Mouse (Mus musculus) embryonic facial prominence, embryonic 12.5 days (tissue): ENCODE data around the gene Gm36210. TPM values are rescaled to one million over a fixed set of nuclear protein-coding genes. Genes with fewer than 3 reads are reported as not detected.
"Not testable (repeated sequence)": the region's sequence is repeated elsewhere in the genome, so short reads cannot be mapped to it uniquely, and the experiment has no call there.

ENCODE experiments used
- ATAC-seq: fragments of 200-750 bp; cut with Nextera tagmentation; 2 replicates; pipeline ENCODE4 v1.8.0; 2017; ENCODE audit not compliant: insufficient number of reproducible peaks, insufficient read depth, low FRiP score, low TSS enrichment
- H3K27ac ChIP-seq: fragments of 300-500 bp; sonication (generic); 2 replicates; pipeline ENCODE4 v1.5.1; 2016; ENCODE audit warnings: mild to moderate bottlenecking
- H3K27me3 ChIP-seq: fragments of 300-500 bp; sonication (generic); 2 replicates; pipeline ENCODE4 v1.6.1; 2016; ENCODE audit warnings: mild to moderate bottlenecking, moderate library complexity
- H3K36me3 ChIP-seq: fragments of 300-500 bp; sonication (generic); 2 replicates; pipeline ENCODE4 v1.6.1; 2016; ENCODE audit warnings: mild to moderate bottlenecking
- H3K4me1 ChIP-seq: fragments of 300-500 bp; sonication (generic); 2 replicates; pipeline ENCODE4 v1.6.1; 2016
- H3K4me2 ChIP-seq: fragments of 300-500 bp; sonication (generic); replicated peaks from 2 replicates; pipeline ENCODE4 v1.6.1; 2016; ENCODE audit warnings: mild to moderate bottlenecking, moderate library complexity
- H3K4me3 ChIP-seq: fragments of 300-500 bp; sonication (generic); 2 replicates; pipeline ENCODE4 v1.5.1; 2016; ENCODE audit warnings: mild to moderate bottlenecking
- H3K9ac ChIP-seq: fragments of 300-500 bp; sonication (generic); 2 replicates; pipeline ENCODE4 v1.6.1; 2016; ENCODE audit warnings: mild to moderate bottlenecking, moderate library complexity
- H3K9me3 ChIP-seq: fragments of 300-500 bp; sonication (generic); 2 replicates; pipeline ENCODE4 v1.6.1; 2016; ENCODE audit warnings: mild to moderate bottlenecking, moderate library complexity
- WGBS: fragments of 180-500 bp; shearing (Covaris S2); methylation state at CpG from one replicate; pipeline ENCODE4 v1.1.7; 2016; 5-methylcytosine and 5-hydroxymethylcytosine counted together
- polyA plus RNA-seq: library from polyadenylated mRNA; unstranded; fragments of >200 nt; fragmentation: Nextera tagmentation; extraction: Ambion mirVana; gene quantifications from 2 replicates; pipeline ENCODE4 v1.2.1, GENCODE M21; 2016

The Gm36210 gene
- polyA plus RNA-seq, 1 experiment from 2014 or later: not detected

- H3K27ac ChIP-seq: no peak overlapping the region
- H3K9ac ChIP-seq: no peak overlapping the region
- H3K4me2 ChIP-seq: no peak overlapping the region
- H3K4me1 ChIP-seq: peaks cover 7% of the 10 kb centered on the region
- no peaks in the 10 kb centered on the region for H3K27me3 ChIP-seq
- no peaks in the 10 kb centered on the region for H3K9me3 ChIP-seq
- 32% methylated on average over 9 of the region's 9 CpGs for WGBS
- H3K36me3 ChIP-seq: no peaks in the 10 kb centered on the region
- no peak overlapping the region for H3K4me3 ChIP-seq
- no peak for ATAC-seq
Observed at GRCm38 (mm10) chr7:4911561-4911960, 5.2 kb upstream of the Gm36210 start.

GRCm38 (mm10) chr7:4902404-4902803, 3.9 kb downstream of the Gm36210 start:
- Histone ChIP-seq H3K27ac (no peak overlapping the region), H3K9ac (no peak overlapping the region), H3K4me2 (no peak overlapping the region), H3K36me3 (no peaks in the 10 kb centered on the region), H3K9me3 (0 out of 2 replicates have a peak, but pooled peaks cover 4% of the 10 kb centered on the region), H3K4me1 (no peaks in the 10 kb centered on the region), H3K27me3 (peaks cover 19% of the 10 kb centered on the region), H3K4me3 (no peak overlapping the region)
- WGBS: 78% methylated on average over 9 of the region's 9 CpGs
- ATAC-seq: no peak

GRCm38 (mm10) chr7:4901171-4901570, 5.1 kb downstream of the Gm36210 start:
- WGBS: 42% methylated on average over 8 of the region's 8 CpGs
- Histone ChIP-seq H3K27ac (no peak overlapping the region), H3K4me2 (no peak overlapping the region), H3K9ac (no peak overlapping the region), H3K9me3 (0 out of 2 replicates have a peak, but pooled peaks cover 4% of the 10 kb centered on the region), H3K36me3 (no peaks in the 10 kb centered on the region), H3K4me1 (no peaks in the 10 kb centered on the region), H3K27me3 (peaks cover 19% of the 10 kb centered on the region), H3K4me3 (no peak overlapping the region)
- ATAC-seq: no peak

- H3K4me2 ChIP-seq: peak overlapping the region; percentile 46
- H3K9ac ChIP-seq: no peak overlapping the region
- 0 out of 2 replicates have a peak, but pooled peaks cover 4% of the 10 kb centered on the region for H3K9me3 ChIP-seq
- no peak overlapping the region for H3K27ac ChIP-seq
- peak overlapping the region; percentile 28; the same call in 1 of the 2 replicates for H3K4me3 ChIP-seq
- 16% methylated on average over 11 of the region's 11 CpGs for WGBS
- no peaks in the 10 kb centered on the region for H3K36me3 ChIP-seq
- no peak for ATAC-seq
- H3K27me3 ChIP-seq: peaks cover 19% of the 10 kb centered on the region
- H3K4me1 ChIP-seq: no peaks in the 10 kb centered on the region
Observed at GRCm38 (mm10) chr7:4900523-4900851, 5.8 kb downstream of the Gm36210 start.

GRCm38 (mm10) chr7:4899649-4900522, 6.4 kb downstream of the Gm36210 start:
- no peak overlapping the region for H3K27ac ChIP-seq
- H3K9me3 ChIP-seq: 0 out of 2 replicates have a peak, but pooled peaks cover 4% of the 10 kb centered on the region
- 8% methylated on average over 19 of the region's 19 CpGs for WGBS
- peak overlapping the region; percentile 28 for H3K4me3 ChIP-seq
- no peaks in the 10 kb centered on the region for H3K36me3 ChIP-seq
- H3K4me2 ChIP-seq: peak overlapping the region; percentile 46
- ATAC-seq: no peak
- H3K27me3 ChIP-seq: peaks cover 19% of the 10 kb centered on the region
- H3K4me1 ChIP-seq: no peaks in the 10 kb centered on the region
- peak overlapping the region; percentile 17; the same call in 1 of the 2 replicates for H3K9ac ChIP-seq

GRCm38 (mm10) chr7:4898851-4899648, 7.3 kb downstream of the Gm36210 start:
- no peaks in the 10 kb centered on the region for H3K4me1 ChIP-seq
- no peaks in the 10 kb centered on the region for H3K36me3 ChIP-seq
- H3K4me2 ChIP-seq: peak overlapping the region; percentile 46
- H3K9ac ChIP-seq: peak overlapping the region; percentile 17; the same call in 1 of the 2 replicates
- H3K4me3 ChIP-seq: peak overlapping the region; percentile 28
- no peak overlapping the region for H3K27ac ChIP-seq
- ATAC-seq: peak; percentile 53; the same call in 1 of the 2 replicates
- WGBS: 21% methylated on average over 16 of the region's 18 CpGs
- H3K9me3 ChIP-seq: 0 out of 2 replicates have a peak, but pooled peaks cover 4% of the 10 kb centered on the region
- H3K27me3 ChIP-seq: peaks cover 19% of the 10 kb centered on the region

GRCm38 (mm10) chr7:4895186-4895585, 11.1 kb downstream of the Gm36210 start:
- 59% methylated on average over 11 of the region's 11 CpGs for WGBS

GRCm38 (mm10) chr7:4886680-4887079, 19.6 kb downstream of the Gm36210 start:
- Histone ChIP-seq H3K9ac (no peak overlapping the region), H3K27ac (no peak overlapping the region), H3K36me3 (no peaks in the 10 kb centered on the region), H3K27me3 (no peaks in the 10 kb centered on the region), H3K9me3 (no peaks in the 10 kb centered on the region), H3K4me2 (no peak overlapping the region), H3K4me1 (no peaks in the 10 kb centered on the region), H3K4me3 (no peak overlapping the region)
- ATAC-seq: no peak
- WGBS: 73% methylated on average over 4 of the region's 4 CpGs

More at GRCm38 (mm10) chr7:4895186-4895585, 11.1 kb downstream of the Gm36210 start:
- H3K4me3 ChIP-seq: no peak overlapping the region
- no peaks in the 10 kb centered on the region for H3K36me3 ChIP-seq
- H3K9ac ChIP-seq: no peak overlapping the region
- no peak overlapping the region for H3K27ac ChIP-seq
- peaks cover 14% of the 10 kb centered on the region for H3K27me3 ChIP-seq
- no peak for ATAC-seq
- H3K9me3 ChIP-seq: no peaks in the 10 kb centered on the region
- H3K4me2 ChIP-seq: no peak overlapping the region
- H3K4me1 ChIP-seq: no peaks in the 10 kb centered on the region

- 0 out of 2 replicates have a peak, but pooled peaks cover 15% of the 10 kb centered on the region for H3K4me1 ChIP-seq
- H3K9me3 ChIP-seq, H3K9ac ChIP-seq, H3K36me3 ChIP-seq, ATAC-seq, H3K4me3 ChIP-seq, H3K27me3 ChIP-seq, H3K4me2 ChIP-seq, H3K27ac ChIP-seq: not testable (repeated sequence)
- WGBS: 80% methylated on average over 1 of the region's 1 CpGs
Observed at GRCm38 (mm10) chr7:4879036-4879435, 27.3 kb downstream of the Gm36210 start.

GRCm38 (mm10) chr7:4878186-4878585, 28.1 kb downstream of the Gm36210 start:
- Histone ChIP-seq H3K4me3 (0 out of 2 replicates have a peak overlapping the region, but pooled peaks have one; percentile 57), H3K27me3 (no peaks in the 10 kb centered on the region), H3K9me3 (no peaks in the 10 kb centered on the region), H3K4me1 (0 out of 2 replicates have a peak, but pooled peaks cover 15% of the 10 kb centered on the region), H3K36me3 (no peaks in the 10 kb centered on the region), H3K9ac (no peak overlapping the region), H3K27ac (no peak overlapping the region), H3K4me2 (peak overlapping the region; percentile 84)
- no peak for ATAC-seq

- no peaks in the 10 kb centered on the region for H3K9me3 ChIP-seq
- H3K27ac ChIP-seq: no peak overlapping the region
- H3K4me2 ChIP-seq: peak overlapping the region; percentile 84
- WGBS: 12% methylated on average over 11 of the region's 11 CpGs
- H3K36me3 ChIP-seq: no peaks in the 10 kb centered on the region
- H3K4me3 ChIP-seq: peak overlapping the region; percentile 57
- H3K27me3 ChIP-seq: no peaks in the 10 kb centered on the region
- H3K4me1 ChIP-seq: 0 out of 2 replicates have a peak, but pooled peaks cover 15% of the 10 kb centered on the region
- no peak for ATAC-seq
- H3K9ac ChIP-seq: peak overlapping the region; percentile 52
Observed at GRCm38 (mm10) chr7:4877226-4877625, 29.1 kb downstream of the Gm36210 start.
